Comparison of ENCODE assay signal across 10 mouse cellular contexts in genomic region chr4:95156451-95157271, GRCm38 (mm10).
DNase-seq lines count a peak whose midpoint lies in the region; ATAC-seq and TF ChIP-seq lines count a peak whose summit lies in the region.
"Had no signal": no experiment of that assay in that cellular context is flagged by ENCODE, and none has a peak within 500 bp of the region (broad histone marks: within the 10 kb centered on the region; RNA-seq: fewer than 3 reads in every experiment).

No protein-coding gene starts in this region.

- 41% methylated on average over 5 of the region's 5 CpGs for WGBS in limb, embryonic 10.5 days
- WGBS in midbrain, embryonic 13.5 days, result 47% methylated on average over 5 of the region's 5 CpGs
- 66% methylated on average over 5 of the region's 5 CpGs for WGBS in cerebellum, adult 2 months

- no peak for ATAC-seq in midbrain, embryonic 13.5 days

- TF ChIP-seq POLR2A in myocyte (IDR thresholded peaks at IDR 0.05; ENCODE audit: insufficient read length, low read depth), result no peak
- no peak for TF ChIP-seq POLR2A in cerebellum, adult 2 months (IDR thresholded peaks at IDR 0.05; ENCODE audit: borderline replicate concordance, insufficient read depth, low read length)

- no peak overlapping the region for H3K4me3 ChIP-seq in limb, embryonic 10.5 days
- H3K4me3 ChIP-seq in myocyte, result no peak overlapping the region
- H3K4me3 ChIP-seq in midbrain, embryonic 13.5 days (replicated peaks), result no peak overlapping the region
- no peak overlapping the region for H3K4me3 ChIP-seq in cerebellum, adult 2 months (replicated peaks; ENCODE audit: insufficient read depth, low read depth, low read length)
- H3K4me3 ChIP-seq: hindbrain, embryonic 15.5 days had no signal

- H3ac ChIP-seq in myocyte (ENCODE audit: control insufficient read depth, insufficient read length), result no peak overlapping the region

- no peaks in the 10 kb centered on the region for H3K79me2 ChIP-seq in myocyte (ENCODE audit: control insufficient read depth, insufficient read depth)

- peak overlapping the region; percentile 3 for H3K4me2 ChIP-seq in myocyte (ENCODE audit: low read depth)
- no peak overlapping the region for H3K4me2 ChIP-seq in midbrain, embryonic 13.5 days (replicated peaks)
- H3K4me2 ChIP-seq: hindbrain, embryonic 15.5 days had no signal

- no peak for TF ChIP-seq CTCF in cerebellum, adult 2 months (IDR thresholded peaks at IDR 0.05; ENCODE audit: borderline replicate concordance, insufficient read depth, low read depth, low read length)

- no peaks in the 10 kb centered on the region for H3K9me3 ChIP-seq in limb, embryonic 10.5 days (replicated peaks)
- H3K9me3 ChIP-seq in midbrain, embryonic 13.5 days, result no peaks in the 10 kb centered on the region
- H3K9me3 ChIP-seq: hindbrain, embryonic 15.5 days had no signal

- H3K27ac ChIP-seq in limb, embryonic 10.5 days, result peak overlapping the region; percentile 9; the same call in 1 of the 2 replicates
- H3K27ac ChIP-seq in midbrain, embryonic 13.5 days, result no peak overlapping the region
- no peak overlapping the region for H3K27ac ChIP-seq in cerebellum, adult 2 months (ENCODE audit: insufficient read depth, low read length)
- H3K27ac ChIP-seq: hindbrain, embryonic 15.5 days had no signal

- no peaks in the 10 kb centered on the region for H3K27me3 ChIP-seq in limb, embryonic 10.5 days (ENCODE audit: low read depth, poor library complexity, severe bottlenecking)
- no peaks in the 10 kb centered on the region for H3K27me3 ChIP-seq in myocyte (ENCODE audit: control insufficient read depth, insufficient read depth, insufficient read length)
- 0 out of 2 replicates have a peak, but pooled peaks cover 10% of the 10 kb centered on the region for H3K27me3 ChIP-seq in midbrain, embryonic 13.5 days
- H3K27me3 ChIP-seq in cerebellum, adult 2 months (ENCODE audit: control insufficient read depth, insufficient read depth, low read length), result no peaks in the 10 kb centered on the region

- DNase-seq in heart, adult 18-20 months, result peak; percentile 46 to 54
- DNase-seq in heart, adult 8-10 months (ENCODE audit: low spot score), result no peak
- DNase-seq in c-Kit-positive CD71-negative TER-119-negative erythroid progenitor cells, embryonic 14.5 days (ENCODE audit: low read depth), result peak; percentile 52
- no peak for DNase-seq in limb, embryonic 10.5 days (ENCODE audit: low spot score)
- no peak for DNase-seq in cerebellum, adult 2 months
- DNase-seq in layer of hippocampus, adult 18-20 months (ENCODE audit: low spot score in 2 of 2), result no peak
- DNase-seq: cerebellum, postnatal 36 days had no signal

- H3K4me1 ChIP-seq in limb, embryonic 10.5 days, result peaks cover 31% of the 10 kb centered on the region
- H3K4me1 ChIP-seq in midbrain, embryonic 13.5 days (replicated peaks), result peaks cover 29% of the 10 kb centered on the region
- no peaks in the 10 kb centered on the region for H3K4me1 ChIP-seq in cerebellum, adult 2 months (ENCODE audit: control insufficient read depth, insufficient read depth, low read length)

- H3K36me3 ChIP-seq in limb, embryonic 10.5 days, result no peaks in the 10 kb centered on the region
- no peaks in the 10 kb centered on the region for H3K36me3 ChIP-seq in myocyte (ENCODE audit: control insufficient read depth, insufficient read depth)
- no peaks in the 10 kb centered on the region for H3K36me3 ChIP-seq in midbrain, embryonic 13.5 days
- H3K36me3 ChIP-seq: hindbrain, embryonic 15.5 days had no signal

- H3K9ac ChIP-seq in midbrain, embryonic 13.5 days (replicated peaks), result no peak overlapping the region
- H3K9ac ChIP-seq: hindbrain, embryonic 15.5 days had no signal

TF ChIP-seq in myocyte, 11 proteins besides CTCF, POLR2A, EP300 and RAD21:
- TF ChIP-seq E2F4 (IDR thresholded peaks at IDR 0.05; ENCODE audit: insufficient read depth) (no peak), TCF12 (IDR thresholded peaks at IDR 0.05; ENCODE audit: insufficient read depth, poor library complexity, severe bottlenecking) (no peak), POLR2AphosphoS2 (IDR thresholded peaks at IDR 0.05; ENCODE audit: insufficient read length, low read depth) (no peak), CEBPB (IDR thresholded peaks at IDR 0.05; ENCODE audit: insufficient read depth, poor library complexity, severe bottlenecking) (no peak), MAX (IDR thresholded peaks at IDR 0.05; ENCODE audit: low read depth) (no peak), MYOD1 (IDR thresholded peaks at IDR 0.05; ENCODE audit: control insufficient read depth in 1 of 3, insufficient read length in 2 of 3, low read depth in 2 of 3) (no peak), USF1 (IDR thresholded peaks at IDR 0.05; ENCODE audit: low read depth) (no peak), TCF3 (IDR thresholded peaks at IDR 0.05; ENCODE audit: insufficient read length, low read depth) (no peak), SRF (IDR thresholded peaks at IDR 0.05; ENCODE audit: control insufficient read depth, insufficient read length, low read depth) (no peak), REST (IDR thresholded peaks at IDR 0.05; ENCODE audit: insufficient read depth, insufficient read length) (no peak), MYOG (IDR thresholded peaks at IDR 0.05; ENCODE audit: control insufficient read depth in 1 of 3, insufficient read depth in 1 of 3, insufficient read length in 2 of 3, low read depth in 2 of 3) (no peak)

Comparison
In these comparisons a context has a peak if more than half of its experiments do, and no peak if none do; other contexts are left out.
1. DNase-seq: peak in heart, adult 18-20 months (2 of 2) and c-Kit-positive CD71-negative TER-119-negative erythroid progenitor cells, embryonic 14.5 days (single experiment); none in heart, adult 8-10 months (single experiment), limb, embryonic 10.5 days (single experiment), cerebellum, adult 2 months (0 of 2) and layer of hippocampus, adult 18-20 months (0 of 2).